Mouse (Mus musculus) lung, embryonic 15.5 days (tissue): Measurements from ENCODE around the gene Gli2. TPM values are rescaled to one million over a fixed set of nuclear protein-coding genes. Genes with fewer than 3 reads are reported as not detected.

ENCODE experiments used
- ATAC-seq: fragments of 200-750 bp; cut with Nextera tagmentation; 2 replicates; pipeline ENCODE4 v1.8.0; 2017; ENCODE audit warnings: moderate number of reproducible peaks, borderline replicate concordance; ENCODE audit not compliant: low FRiP score, low TSS enrichment; ENCODE audit errors: extremely low read depth
- H3K27ac ChIP-seq: fragments of 300-500 bp; sonication (generic); 2 replicates; pipeline ENCODE4 v1.5.1; 2015; ENCODE audit warnings: moderate library complexity, mild to moderate bottlenecking, inconsistent platforms
- H3K27me3 ChIP-seq: fragments of 300-500 bp; sonication (generic); 2 replicates; pipeline ENCODE4 v1.6.1; 2015; ENCODE audit warnings: inconsistent platforms
- H3K36me3 ChIP-seq: fragments of 300-500 bp; sonication (generic); 2 replicates; pipeline ENCODE4 v1.6.1; 2015; ENCODE audit warnings: inconsistent platforms
- H3K4me1 ChIP-seq: fragments of 300-500 bp; sonication (generic); 2 replicates; pipeline ENCODE4 v1.6.1; 2015; ENCODE audit warnings: inconsistent platforms
- H3K4me2 ChIP-seq: fragments of 300-500 bp; sonication (generic); 2 replicates; pipeline ENCODE4 v1.6.1; 2015; ENCODE audit warnings: inconsistent platforms, mild to moderate bottlenecking, moderate library complexity
- H3K4me3 ChIP-seq: fragments of 300-500 bp; sonication (generic); 2 replicates; pipeline ENCODE4 v1.5.1; 2015; ENCODE audit warnings: mild to moderate bottlenecking, inconsistent platforms
- H3K9ac ChIP-seq: fragments of 300-500 bp; sonication (generic); 2 replicates; pipeline ENCODE4 v1.6.1; 2015; ENCODE audit warnings: inconsistent platforms
- H3K9me3 ChIP-seq: fragments of 300-500 bp; sonication (generic); 2 replicates; pipeline ENCODE4 v1.6.1; 2016; ENCODE audit warnings: inconsistent platforms
- WGBS: fragments of 180-500 bp; shearing (Covaris S2); methylation state at CpG from one replicate; pipeline ENCODE4 v1.1.7; 2015; 5-methylcytosine and 5-hydroxymethylcytosine counted together
- polyA plus RNA-seq: library from polyadenylated mRNA; unstranded; fragments of >200 nt; fragmentation: Nextera tagmentation; extraction: Ambion mirVana; gene quantifications from 2 replicates; pipeline ENCODE4 v1.2.1, GENCODE M21; 2015

Gli2 gene
- polyA plus RNA-seq, 1 experiment from 2014 or later = 7.5 TPM

DNA sequence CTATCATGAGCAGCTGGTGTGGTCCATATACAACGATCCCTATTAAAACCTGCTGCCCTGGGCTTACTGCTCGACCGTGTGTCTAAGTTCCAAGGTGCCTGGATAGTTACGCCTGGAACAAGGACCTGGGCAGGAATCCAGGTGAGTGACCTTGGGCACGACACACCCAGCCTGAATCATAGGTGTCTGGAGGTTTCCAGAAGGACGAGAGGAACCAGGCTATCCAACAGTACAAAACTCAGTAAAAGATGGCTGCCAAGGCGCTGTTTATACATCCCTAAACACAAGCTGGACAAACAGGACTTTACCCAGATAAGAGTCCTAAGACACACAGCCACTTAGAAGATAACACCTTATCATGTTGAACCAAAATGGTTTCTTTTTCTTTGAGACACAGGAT is 94.8 kb downstream of the Gli2 start:
- Histone ChIP-seq H3K36me3 (no peaks in the 10 kb centered on the region), H3K9ac (no peak overlapping the region), H3K9me3 (no peaks in the 10 kb centered on the region), H3K27ac (no peak overlapping the region), H3K27me3 (no peaks in the 10 kb centered on the region), H3K4me2 (no peak overlapping the region), H3K4me1 (peaks cover 16% of the 10 kb centered on the region), H3K4me3 (no peak overlapping the region)
- WGBS = 75% methylated on average over 7 of the region's 7 CpGs
- ATAC-seq = no peak

DNA sequence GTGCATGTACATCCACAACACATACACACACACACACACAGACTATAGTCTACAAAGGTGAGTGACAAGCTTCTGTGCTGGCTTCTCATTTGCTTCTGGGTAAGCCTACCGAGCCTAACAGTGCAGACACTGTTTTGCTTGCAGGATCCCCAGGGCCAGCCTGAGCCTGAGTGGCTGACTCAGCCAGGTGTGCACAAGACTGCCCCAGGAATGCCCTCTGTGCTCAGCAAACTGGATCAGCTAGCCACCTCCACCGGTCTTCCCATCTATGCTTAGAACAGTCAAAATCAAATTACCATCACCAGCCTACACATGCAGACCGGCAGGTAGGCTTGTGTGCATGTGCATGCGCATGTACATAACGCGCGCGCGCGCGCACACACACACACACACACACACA is 97.6 kb downstream of the Gli2 start:
- H3K36me3 ChIP-seq = no peaks in the 10 kb centered on the region
- no peak overlapping the region for H3K9ac ChIP-seq
- H3K27me3 ChIP-seq = no peaks in the 10 kb centered on the region
- no peak for ATAC-seq
- H3K4me2 ChIP-seq = no peak overlapping the region
- H3K4me1 ChIP-seq = peaks cover 19% of the 10 kb centered on the region
- H3K4me3 ChIP-seq = no peak overlapping the region
- no peaks in the 10 kb centered on the region for H3K9me3 ChIP-seq
- H3K27ac ChIP-seq = no peak overlapping the region
- 90% methylated on average over 11 of the region's 11 CpGs for WGBS

DNA sequence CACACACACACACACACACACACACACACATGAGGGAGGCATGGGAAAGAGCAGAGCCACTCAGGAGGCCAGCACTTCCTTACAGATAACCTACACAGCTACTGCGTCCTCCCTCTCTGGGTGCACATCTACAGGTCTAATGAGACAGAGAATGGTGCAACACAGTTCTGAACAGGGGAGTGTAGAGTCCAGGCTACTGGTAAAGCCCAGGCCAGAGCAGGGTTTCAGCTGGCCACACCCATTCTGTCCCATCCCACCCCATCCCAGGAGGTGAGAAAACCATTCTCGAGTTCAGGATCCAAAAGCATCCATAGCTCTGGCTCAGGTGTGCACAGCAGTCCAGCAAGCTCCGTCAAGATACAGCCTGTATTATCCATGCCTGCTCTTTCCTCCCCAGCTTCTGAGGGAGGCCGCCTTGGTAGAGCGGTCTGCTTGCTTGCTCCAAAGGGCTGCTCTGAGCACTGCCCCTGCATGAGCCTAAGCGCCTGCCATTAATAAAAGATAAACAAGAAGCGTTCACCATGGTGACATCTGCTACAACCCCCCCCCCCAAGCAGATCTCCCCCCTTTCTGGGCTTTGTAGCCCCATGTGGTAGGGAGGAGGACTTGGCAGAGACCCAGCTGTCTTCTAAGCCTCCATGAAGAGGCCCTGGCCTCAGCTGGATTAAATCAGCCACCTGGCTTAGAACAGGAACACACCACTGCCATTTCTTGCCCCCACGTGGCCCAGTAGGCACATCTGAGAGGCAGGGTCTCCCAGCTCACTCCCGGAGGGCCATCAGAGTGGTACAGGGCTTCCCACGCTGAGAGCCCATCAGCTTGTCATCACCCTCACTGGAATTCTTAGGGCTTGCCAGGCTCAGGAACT is 98.8 kb downstream of the Gli2 start:
- WGBS = 30% methylated on average over 10 of the region's 10 CpGs
- peaks cover 19% of the 10 kb centered on the region for H3K4me1 ChIP-seq
- no peak overlapping the region for H3K4me2 ChIP-seq
- no peaks in the 10 kb centered on the region for H3K9me3 ChIP-seq
- H3K27ac ChIP-seq = 0 out of 2 replicates have a peak overlapping the region, but pooled peaks have one; percentile 1
- no peaks in the 10 kb centered on the region for H3K36me3 ChIP-seq
- H3K9ac ChIP-seq = no peak overlapping the region
- H3K27me3 ChIP-seq = no peaks in the 10 kb centered on the region
- ATAC-seq = peak; percentile 66
- H3K4me3 ChIP-seq = no peak overlapping the region

DNA sequence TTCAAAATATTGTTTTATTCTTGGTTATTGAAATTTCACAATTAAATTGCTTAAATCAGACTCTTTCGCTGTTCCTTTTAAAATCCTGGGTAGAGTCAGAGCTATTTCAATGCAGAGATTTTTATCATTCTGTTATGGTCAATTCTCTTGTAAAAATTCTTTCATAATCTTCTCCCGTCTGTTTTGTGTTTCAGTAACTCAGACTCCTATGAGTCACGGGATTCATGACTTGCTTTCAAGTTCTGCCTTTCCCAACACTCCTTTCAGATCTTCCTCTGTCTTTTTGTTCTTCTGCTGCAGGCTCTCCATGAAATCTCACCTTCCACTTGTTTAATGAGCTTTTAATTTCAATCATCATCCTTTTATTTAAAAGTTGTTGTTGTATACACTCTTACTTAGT is 100.4 kb downstream of the Gli2 start:
- H3K4me3 ChIP-seq = no peak overlapping the region
- H3K36me3 ChIP-seq = no peaks in the 10 kb centered on the region
- H3K9me3 ChIP-seq = no peaks in the 10 kb centered on the region
- no peak overlapping the region for H3K9ac ChIP-seq
- no peak for ATAC-seq
- peaks cover 19% of the 10 kb centered on the region for H3K4me1 ChIP-seq
- no peak overlapping the region for H3K4me2 ChIP-seq
- 80% methylated on average over 3 of the region's 3 CpGs for WGBS
- H3K27me3 ChIP-seq = no peaks in the 10 kb centered on the region
- H3K27ac ChIP-seq = no peak overlapping the region

DNA sequence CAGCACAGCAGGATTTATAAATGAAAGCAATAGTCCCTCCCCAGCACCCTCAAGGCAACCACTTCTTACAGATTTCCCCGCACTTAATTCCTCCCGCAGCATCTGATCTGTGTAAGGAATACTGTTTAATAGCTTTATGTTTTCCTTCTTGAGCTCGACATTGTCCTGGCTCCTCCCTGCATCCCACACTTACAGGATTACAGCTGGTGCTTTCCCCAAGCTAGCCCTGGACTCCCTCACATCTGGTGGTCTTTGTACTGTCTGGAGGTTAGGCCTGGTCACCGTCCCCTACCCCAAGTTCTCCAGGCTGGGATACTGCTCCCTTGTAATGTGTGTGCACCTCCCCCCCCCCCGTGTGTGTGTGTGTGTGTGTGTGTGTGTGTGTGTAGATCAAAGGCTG is 101.1 kb downstream of the Gli2 start:
- WGBS = 52% methylated on average over 5 of the region's 5 CpGs
- H3K4me3 ChIP-seq = no peak overlapping the region

DNA sequence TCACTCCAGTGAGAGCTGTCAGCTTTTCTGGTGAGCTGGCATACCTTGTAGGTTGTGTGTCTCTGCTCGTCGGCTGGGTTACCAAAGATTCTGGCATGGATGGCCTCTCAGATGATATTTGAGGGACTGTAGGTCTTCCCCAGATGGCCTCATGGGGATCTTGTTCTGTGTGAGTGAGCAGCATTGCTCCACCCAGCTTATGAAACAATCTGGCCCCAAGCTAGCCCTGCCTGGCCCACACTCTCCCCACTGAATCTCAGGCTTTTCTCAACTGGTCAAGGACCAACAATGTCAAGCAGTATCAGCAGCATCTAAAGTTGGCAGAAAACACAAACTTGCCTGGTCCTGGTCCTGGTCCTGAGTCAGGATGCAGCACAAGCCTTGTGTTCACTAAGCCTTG is 105.0 kb downstream of the Gli2 start:
- Histone ChIP-seq H3K4me2 (no peak overlapping the region), H3K4me3 (no peak overlapping the region), H3K4me1 (peaks cover 1% of the 10 kb centered on the region; the same call in 1 of the 2 replicates), H3K27me3 (no peaks in the 10 kb centered on the region), H3K9me3 (no peaks in the 10 kb centered on the region), H3K36me3 (no peaks in the 10 kb centered on the region), H3K27ac (no peak overlapping the region), H3K9ac (no peak overlapping the region)
- ATAC-seq = no peak
- 78% methylated on average over 2 of the region's 2 CpGs for WGBS

More for the DNA sequence above, 101.1 kb downstream of the Gli2 start:
- Histone ChIP-seq H3K4me1 (peaks cover 19% of the 10 kb centered on the region), H3K27ac (no peak overlapping the region), H3K36me3 (no peaks in the 10 kb centered on the region), H3K4me2 (no peak overlapping the region), H3K27me3 (no peaks in the 10 kb centered on the region), H3K9me3 (no peaks in the 10 kb centered on the region), H3K9ac (no peak overlapping the region)
- no peak for ATAC-seq

DNA sequence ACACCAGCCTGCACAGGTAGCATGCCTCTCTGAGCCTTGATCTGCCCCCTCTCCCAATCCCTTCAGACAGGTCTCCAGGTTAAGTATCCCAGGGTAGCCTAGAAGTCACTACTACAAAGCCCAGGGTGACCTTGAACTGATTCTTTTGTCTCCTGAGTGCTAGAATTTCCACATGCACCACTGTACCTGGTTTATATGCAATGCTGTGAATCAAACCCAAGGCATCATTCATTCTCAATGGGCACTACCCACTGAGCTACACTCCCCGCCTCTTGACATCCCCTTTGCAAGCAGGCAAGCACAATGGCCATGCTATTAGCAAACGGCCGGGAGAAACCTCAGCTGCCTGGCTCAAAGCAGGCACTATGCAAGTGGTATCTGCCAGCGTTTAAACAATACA is 106.2 kb downstream of the Gli2 start:
- no peaks in the 10 kb centered on the region for H3K4me1 ChIP-seq
- no peak for ATAC-seq
- no peak overlapping the region for H3K27ac ChIP-seq
- H3K36me3 ChIP-seq = no peaks in the 10 kb centered on the region
- no peak overlapping the region for H3K9ac ChIP-seq
- H3K27me3 ChIP-seq = peaks cover under 1% of the 10 kb centered on the region; the same call in 1 of the 2 replicates
- H3K4me3 ChIP-seq = no peak overlapping the region
- no peaks in the 10 kb centered on the region for H3K9me3 ChIP-seq
- WGBS = 81% methylated on average over 4 of the region's 4 CpGs
- H3K4me2 ChIP-seq = no peak overlapping the region

DNA sequence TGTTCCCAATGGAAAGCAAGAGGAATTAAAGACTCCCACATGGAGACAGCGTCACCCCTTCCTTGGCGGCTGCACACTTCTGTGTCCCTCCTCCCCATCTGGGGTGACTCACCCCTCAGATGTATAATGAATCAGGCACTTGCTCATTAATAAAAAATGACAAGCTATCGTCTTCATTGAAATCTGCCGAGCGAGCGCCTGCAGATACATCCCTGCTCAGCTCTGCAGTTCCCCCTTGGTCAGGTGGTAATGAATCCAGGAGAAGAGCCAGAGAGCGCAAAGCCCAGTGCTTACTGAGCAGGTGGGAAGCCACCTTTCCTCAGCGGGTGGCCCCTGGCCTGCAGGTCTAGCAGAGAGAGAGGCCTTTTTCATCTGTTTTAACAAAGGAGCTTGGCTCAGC is 112.1 kb downstream of the Gli2 start:
- peaks cover 11% of the 10 kb centered on the region; the same call in 1 of the 2 replicates for H3K27me3 ChIP-seq
- no peak overlapping the region for H3K9ac ChIP-seq
- no peak for ATAC-seq
- no peaks in the 10 kb centered on the region for H3K36me3 ChIP-seq
- H3K9me3 ChIP-seq = no peaks in the 10 kb centered on the region
- WGBS = 59% methylated on average over 8 of the region's 8 CpGs
- H3K4me2 ChIP-seq = no peak overlapping the region
- no peaks in the 10 kb centered on the region; the same call in 1 of the 2 replicates for H3K4me1 ChIP-seq
- no peak overlapping the region for H3K27ac ChIP-seq
- H3K4me3 ChIP-seq = no peak overlapping the region

DNA sequence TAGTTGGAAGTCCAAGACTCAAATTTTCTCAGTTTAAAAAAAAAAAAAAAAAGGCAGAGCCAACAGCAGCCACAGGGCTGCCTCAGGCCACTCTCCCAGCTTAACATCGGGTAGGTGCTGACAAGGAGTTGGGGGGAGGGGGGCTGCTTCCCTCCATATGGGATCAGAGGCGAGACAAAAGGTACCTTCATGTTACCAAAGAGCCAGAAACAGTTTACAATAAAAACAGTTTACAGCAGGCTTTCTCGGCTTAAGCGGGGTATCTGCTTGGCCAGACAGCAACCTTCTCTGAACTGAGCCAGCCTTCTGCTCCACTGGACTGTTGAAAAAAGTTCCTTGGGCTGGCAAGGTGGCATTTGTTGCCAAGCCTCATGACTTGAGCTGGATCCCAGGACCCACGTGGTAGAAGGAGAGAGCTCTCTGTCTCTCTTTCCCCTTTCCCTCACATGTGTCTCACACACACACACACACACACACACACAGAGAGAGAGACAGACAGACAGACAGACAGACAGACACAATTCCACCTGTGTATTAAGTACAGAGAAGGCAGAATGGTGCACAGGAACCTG is 113.1 kb downstream of the Gli2 start:
- no peak overlapping the region for H3K4me3 ChIP-seq
- H3K27ac ChIP-seq = no peak overlapping the region

DNA sequence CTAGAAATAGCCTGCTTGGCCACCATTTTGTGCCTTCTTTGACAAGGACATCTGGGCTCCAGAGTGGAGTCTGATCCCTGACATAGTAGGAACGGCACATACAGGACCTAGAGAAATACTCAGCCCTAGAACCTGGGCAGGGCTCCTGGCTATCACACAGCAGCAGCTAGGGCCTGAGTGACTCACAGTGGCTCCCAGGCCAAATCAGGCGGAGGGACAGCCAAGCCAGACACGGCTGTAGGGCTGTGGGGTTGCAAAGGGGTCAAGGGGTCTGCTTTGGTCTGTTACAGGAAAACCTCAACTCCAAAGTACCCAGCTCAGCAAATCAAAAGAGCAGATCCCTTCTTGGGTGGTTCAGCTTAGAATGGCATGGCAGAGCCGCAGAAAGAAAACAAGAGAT is 115.2 kb downstream of the Gli2 start:
- Histone ChIP-seq H3K27me3 (peaks cover 14% of the 10 kb centered on the region; the same call in 1 of the 2 replicates), H3K9me3 (no peaks in the 10 kb centered on the region), H3K4me2 (no peak overlapping the region), H3K36me3 (no peaks in the 10 kb centered on the region), H3K27ac (no peak overlapping the region), H3K4me3 (no peak overlapping the region), H3K4me1 (peaks cover 13% of the 10 kb centered on the region; the same call in 1 of the 2 replicates), H3K9ac (no peak overlapping the region)
- ATAC-seq = no peak
- WGBS = 66% methylated on average over 4 of the region's 4 CpGs

More for the DNA sequence above, 113.1 kb downstream of the Gli2 start:
- 45% methylated on average over 5 of the region's 5 CpGs for WGBS
- H3K9me3 ChIP-seq = no peaks in the 10 kb centered on the region
- peaks cover 11% of the 10 kb centered on the region; the same call in 1 of the 2 replicates for H3K27me3 ChIP-seq
- no peak for ATAC-seq
- H3K4me1 ChIP-seq = peaks cover 6% of the 10 kb centered on the region; the same call in 1 of the 2 replicates
- no peak overlapping the region for H3K9ac ChIP-seq
- H3K4me2 ChIP-seq = no peak overlapping the region
- H3K36me3 ChIP-seq = no peaks in the 10 kb centered on the region

DNA sequence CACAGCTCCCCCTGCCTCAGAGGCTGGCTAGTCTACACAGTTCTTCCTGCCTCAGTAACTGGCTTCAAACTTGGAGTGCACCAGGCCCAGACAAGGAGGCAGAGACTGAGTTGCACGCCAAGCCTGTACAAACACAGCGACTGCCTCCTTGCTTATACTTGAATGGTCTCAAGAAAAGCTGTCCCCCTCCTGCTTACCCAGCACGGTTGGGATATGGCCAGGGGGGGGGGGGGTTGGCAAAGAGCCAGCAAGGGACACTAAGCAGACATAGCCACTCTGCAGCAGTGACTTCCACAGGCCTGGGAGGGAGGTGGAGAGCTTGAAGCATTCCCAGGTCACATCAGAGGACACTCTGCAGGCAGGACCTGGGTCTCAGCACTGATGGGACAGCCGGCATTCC is 117.3 kb downstream of the Gli2 start:
- Histone ChIP-seq H3K27me3 (peaks cover 3% of the 10 kb centered on the region; the same call in 1 of the 2 replicates), H3K27ac (peak overlapping the region; percentile 18; the same call in 1 of the 2 replicates), H3K9ac (no peak overlapping the region), H3K36me3 (no peaks in the 10 kb centered on the region), H3K9me3 (no peaks in the 10 kb centered on the region), H3K4me1 (peaks cover 13% of the 10 kb centered on the region; the same call in 1 of the 2 replicates), H3K4me3 (no peak overlapping the region), H3K4me2 (no peak overlapping the region)
- 10% methylated on average over 4 of the region's 4 CpGs for WGBS
- ATAC-seq = peak; percentile 78

DNA sequence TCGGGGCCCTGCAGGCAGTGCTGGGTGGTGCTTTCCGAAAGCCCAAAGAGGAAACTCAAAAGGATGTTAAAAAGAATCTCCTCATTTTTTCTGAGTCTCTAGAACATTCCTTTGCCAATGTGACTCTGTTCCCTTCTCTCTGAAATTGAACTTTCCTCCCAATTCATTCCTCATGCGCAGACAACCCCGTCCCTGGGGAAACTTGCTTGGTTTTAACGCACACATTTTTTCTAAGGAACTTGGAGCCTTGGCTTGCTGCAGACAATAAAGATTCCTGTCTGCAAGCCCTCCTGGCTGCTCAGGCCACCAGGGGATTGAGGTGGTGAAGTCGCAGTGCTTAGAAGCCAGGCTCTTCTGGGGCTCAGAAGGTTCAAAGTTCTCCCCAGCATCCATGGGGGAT is 117.9 kb downstream of the Gli2 start:
- peaks cover 3% of the 10 kb centered on the region; the same call in 1 of the 2 replicates for H3K27me3 ChIP-seq
- H3K4me1 ChIP-seq = peaks cover 13% of the 10 kb centered on the region; the same call in 1 of the 2 replicates
- H3K9ac ChIP-seq = no peak overlapping the region
- peak overlapping the region; percentile 18; the same call in 1 of the 2 replicates for H3K27ac ChIP-seq
- no peak for ATAC-seq
- no peak overlapping the region for H3K4me2 ChIP-seq
- WGBS = 54% methylated on average over 6 of the region's 6 CpGs
- no peaks in the 10 kb centered on the region for H3K9me3 ChIP-seq
- no peak overlapping the region for H3K4me3 ChIP-seq
- no peaks in the 10 kb centered on the region for H3K36me3 ChIP-seq
